Mouse (Mus musculus): ENCODE measurements at regions not wholly inside any gene's neighbourhood (a gene's known extent, or its start where the extent isn't known, plus 50 kb on each side); places are given as distances from the start of the nearest gene placed in this dataset.

- H3K9ac ChIP-seq (ENCODE audit: insufficient read depth, low read depth): no peak overlapping the region
- H3K36me3 ChIP-seq (replicated peaks in 1 of 2; ENCODE audit: control insufficient read depth in 1 of 2, insufficient read depth in 1 of 2, low read length in 1 of 2): no peaks in the 10 kb centered on the region
- no peak overlapping the region for H3K4me2 ChIP-seq (ENCODE audit: insufficient read depth, low read depth, poor library complexity, severe bottlenecking)
- no peak for DNase-seq (ENCODE audit: extremely low read depth)
- no peaks in the 10 kb centered on the region for H3K27me3 ChIP-seq (replicated peaks)
- no peaks in the 10 kb centered on the region for H3K79me2 ChIP-seq (replicated peaks; ENCODE audit: control insufficient read depth, extremely low read depth, insufficient read depth, poor library complexity, severe bottlenecking)
- no peak for TF ChIP-seq NRF1 (IDR thresholded peaks at IDR 0.05; ENCODE audit: low read depth, low read length)
- no peak for TF ChIP-seq MAX (IDR thresholded peaks at IDR 0.05; ENCODE audit: low read length)
- no peak for TF ChIP-seq JUN (IDR thresholded peaks at IDR 0.05; ENCODE audit: insufficient read depth, low read depth, low read length)
- no peak for TF ChIP-seq NELFE (IDR thresholded peaks at IDR 0.05; ENCODE audit: low read depth, low read length)
- no peak for TF ChIP-seq ETS1 (conservative IDR thresholded peaks at IDR 0.05; ENCODE audit: low read depth, low read length)
- TF ChIP-seq MYC (IDR thresholded peaks at IDR 0.05; ENCODE audit: low read depth, low read length): no peak
- TF ChIP-seq KAT2A (IDR thresholded peaks at IDR 0.05; ENCODE audit: insufficient replicate concordance, low read length): no peak
- no peak for TF ChIP-seq TBP (conservative IDR thresholded peaks at IDR 0.05; ENCODE audit: low read depth, low read length)
- no peak for TF ChIP-seq EP300 (IDR thresholded peaks at IDR 0.05; ENCODE audit: low read length)
- no peaks in the 10 kb centered on the region for H3K4me1 ChIP-seq (ENCODE audit: control insufficient read depth in 1 of 2, insufficient read depth in 2 of 2)
- H3K27ac ChIP-seq (ENCODE audit: insufficient read depth, low read depth): no peak overlapping the region
- peaks cover 41% of the 10 kb centered on the region for H3K9me3 ChIP-seq (replicated peaks; ENCODE audit: low read length)
- no peak overlapping the region for H3K4me3 ChIP-seq (replicated peaks in 1 of 3; ENCODE audit: low read depth in 2 of 3, low read length in 2 of 3, poor library complexity in 1 of 3)
- in situ Hi-C loops (cut with MboI; ENCODE audit: low pct_ligation_motif_present, low pct_unique_long_range_greater_than_20kb, low sequenced_read_pairs): no loop called here
- dilution Hi-C loops (cut with MboI; ENCODE audit: extremely low pct_ligation_motif_present, extremely low pct_unique_long_range_greater_than_20kb, low sequenced_read_pairs): no loop called here
Measured at GRCm38 (mm10) chr12:45158986-45159385, 84.5 kb upstream of the Stxbp6 start.

GRCm38 (mm10) chr12:45137438-45138018, 63.0 kb upstream of the Stxbp6 start:
- no peak overlapping the region for H3K27ac ChIP-seq (ENCODE audit: insufficient read depth, low read depth)
- peaks cover 62% of the 10 kb centered on the region for H3K9me3 ChIP-seq (replicated peaks; ENCODE audit: low read length)
- no peaks in the 10 kb centered on the region for H3K4me1 ChIP-seq (ENCODE audit: control insufficient read depth in 1 of 2, insufficient read depth in 2 of 2)
- in situ Hi-C loops (cut with MboI; ENCODE audit: low pct_ligation_motif_present, low pct_unique_long_range_greater_than_20kb, low sequenced_read_pairs) (no loop called here), dilution Hi-C loops (cut with MboI; ENCODE audit: extremely low pct_ligation_motif_present, extremely low pct_unique_long_range_greater_than_20kb, low sequenced_read_pairs) (no loop called here)
- H3K36me3 ChIP-seq (replicated peaks in 1 of 2; ENCODE audit: control insufficient read depth in 1 of 2, insufficient read depth in 1 of 2, low read length in 1 of 2): no peaks in the 10 kb centered on the region
- H3K4me2 ChIP-seq (ENCODE audit: insufficient read depth, low read depth, poor library complexity, severe bottlenecking): no peak overlapping the region
- DNase-seq (ENCODE audit: extremely low read depth): no peak
- H3K79me2 ChIP-seq (replicated peaks; ENCODE audit: control insufficient read depth, extremely low read depth, insufficient read depth, poor library complexity, severe bottlenecking): no peaks in the 10 kb centered on the region
- H3K9ac ChIP-seq (ENCODE audit: insufficient read depth, low read depth): no peak overlapping the region
- TF ChIP-seq SIN3A (IDR thresholded peaks at IDR 0.05; ENCODE audit: low read length) (no peak), CTCF (conservative IDR thresholded peaks at IDR 0.05 in 1 of 2, IDR thresholded peaks at IDR 0.05 in 1 of 2; ENCODE audit: low read depth in 2 of 2, low read length in 2 of 2) (no peak), POLR2AphosphoS2 (IDR thresholded peaks at IDR 0.05; ENCODE audit: low read depth, low read length) (no peak), ZNF384 (IDR thresholded peaks at IDR 0.05; ENCODE audit: low read depth, low read length) (no peak), HCFC1 (IDR thresholded peaks at IDR 0.05; ENCODE audit: low read depth, low read length) (no peak), ZKSCAN1 (IDR thresholded peaks at IDR 0.05; ENCODE audit: borderline replicate concordance, low read depth, low read length) (no peak), BHLHE40 (IDR thresholded peaks at IDR 0.05; ENCODE audit: low read depth, low read length) (no peak), ETS1 (conservative IDR thresholded peaks at IDR 0.05; ENCODE audit: low read depth, low read length) (no peak), PAX5 (IDR thresholded peaks at IDR 0.05; ENCODE audit: low read length) (no peak), JUND (conservative IDR thresholded peaks at IDR 0.05; ENCODE audit: low read depth, low read length) (no peak), ZMIZ1 (IDR thresholded peaks at IDR 0.05; ENCODE audit: low read depth, low read length) (no peak), E2F4 (IDR thresholded peaks at IDR 0.05; ENCODE audit: insufficient replicate concordance, low read depth, low read length) (no peak), EP300 (IDR thresholded peaks at IDR 0.05; ENCODE audit: low read length) (no peak), POLR2A (IDR thresholded peaks at IDR 0.05; ENCODE audit: low read depth, low read length) (no peak), MYC (IDR thresholded peaks at IDR 0.05; ENCODE audit: low read depth, low read length) (no peak), SMC3 (IDR thresholded peaks at IDR 0.05; ENCODE audit: low read depth, low read length) (no peak), USF1 (IDR thresholded peaks at IDR 0.05; ENCODE audit: low read depth, low read length) (no peak), MAFK (IDR thresholded peaks at IDR 0.05; ENCODE audit: insufficient replicate concordance, low read length) (no peak), ELF1 (IDR thresholded peaks at IDR 0.05; ENCODE audit: low read depth, low read length) (no peak), RAD21 (IDR thresholded peaks at IDR 0.05; ENCODE audit: low read depth, low read length) (no peak)
- no peaks in the 10 kb centered on the region for H3K27me3 ChIP-seq (replicated peaks)
- H3K4me3 ChIP-seq (replicated peaks in 1 of 3; ENCODE audit: low read depth in 2 of 3, low read length in 2 of 3, poor library complexity in 1 of 3): no peak overlapping the region
